Mouse (Mus musculus) T-cell, adult 2 months (primary cell): ENCODE data around the gene Qrsl1.
"Not testable (repeated sequence)": the region's sequence is repeated elsewhere in the genome, so short reads cannot be mapped to it uniquely, and the experiment has no call there.

Experiments used
- DNase-seq: peaks from one replicate; pipeline ENCODE4 v3.0.0; 2022; ENCODE audit warnings: low spot score

Gene Qrsl1

GRCm38 (mm10) chr10:43901578-43902194 is at the start of gene Qrsl1, which contains the start of gene Rtn4ip1:
TSS of gene Qrsl1 (minus strand) at chr10:43901745.
TSS of gene Rtn4ip1 (plus strand) at chr10:43901807.
- peak; percentile 91 for DNase-seq

- DNase-seq, result no peak
Measured at GRCm38 (mm10) chr10:43945435-43945834, 43.9 kb upstream of the Qrsl1 start.

GRCm38 (mm10) chr10:43943736-43944135 is 42.2 kb upstream of the Qrsl1 start:
- no peak for DNase-seq

GRCm38 (mm10) chr10:43939136-43939662 is 37.7 kb upstream of the Qrsl1 start:
- DNase-seq, result no peak

GRCm38 (mm10) chr10:43928596-43928995 is 27.1 kb upstream of the Qrsl1 start:
- no peak for DNase-seq

- no peak for DNase-seq
Measured at GRCm38 (mm10) chr10:43927736-43928135, 26.2 kb upstream of the Qrsl1 start.

- not testable (repeated sequence) for DNase-seq
Measured at GRCm38 (mm10) chr10:43925776-43926175, 24.2 kb upstream of the Qrsl1 start.

GRCm38 (mm10) chr10:43923096-43923495 is 21.6 kb upstream of the Qrsl1 start:
- no peak for DNase-seq

GRCm38 (mm10) chr10:43918696-43919608 is 17.4 kb upstream of the Qrsl1 start:
- DNase-seq, result peak; percentile 61

- no peak for DNase-seq
Measured at GRCm38 (mm10) chr10:43916737-43917136, 15.2 kb upstream of the Qrsl1 start.

GRCm38 (mm10) chr10:43916181-43916580 is 14.6 kb upstream of the Qrsl1 start:
- DNase-seq, result no peak

GRCm38 (mm10) chr10:43912236-43912635 is 10.7 kb upstream of the Qrsl1 start:
- DNase-seq, result no peak

GRCm38 (mm10) chr10:43910873-43911142 is 9.3 kb upstream of the Qrsl1 start:
- no peak for DNase-seq

- DNase-seq, result no peak
Measured at GRCm38 (mm10) chr10:43910032-43910872, 8.7 kb upstream of the Qrsl1 start.

- no peak for DNase-seq
Measured at GRCm38 (mm10) chr10:43904569-43904968, 3.0 kb upstream of the Qrsl1 start.

- peak; percentile 1 for DNase-seq
Measured at GRCm38 (mm10) chr10:43900883-43901570, 518 bp downstream of the Qrsl1 start.

- DNase-seq, result no peak
Measured at GRCm38 (mm10) chr10:43898276-43898675, 3.3 kb downstream of the Qrsl1 start.

- DNase-seq, result no peak
Measured at GRCm38 (mm10) chr10:43896065-43896464, 5.5 kb downstream of the Qrsl1 start.

- no peak for DNase-seq
Measured at GRCm38 (mm10) chr10:43892971-43893370, 8.6 kb downstream of the Qrsl1 start.

GRCm38 (mm10) chr10:43888976-43889375 is 12.6 kb downstream of the Qrsl1 start:
- DNase-seq, result no peak

- no peak for DNase-seq
Measured at GRCm38 (mm10) chr10:43887676-43888075, 13.9 kb downstream of the Qrsl1 start.

- no peak for DNase-seq
Measured at GRCm38 (mm10) chr10:43871458-43871857, 30.1 kb downstream of the Qrsl1 start.
